Mouse (Mus musculus): ENCODE measurements around the gene Ccdc125. TPM values are rescaled to one million over a fixed set of nuclear protein-coding genes. Genes with fewer than 3 reads are reported as not detected.

Gene Ccdc125
- polyA plus RNA-seq, 1 experiment from 2014 or later = 2.7 TPM

DNA sequence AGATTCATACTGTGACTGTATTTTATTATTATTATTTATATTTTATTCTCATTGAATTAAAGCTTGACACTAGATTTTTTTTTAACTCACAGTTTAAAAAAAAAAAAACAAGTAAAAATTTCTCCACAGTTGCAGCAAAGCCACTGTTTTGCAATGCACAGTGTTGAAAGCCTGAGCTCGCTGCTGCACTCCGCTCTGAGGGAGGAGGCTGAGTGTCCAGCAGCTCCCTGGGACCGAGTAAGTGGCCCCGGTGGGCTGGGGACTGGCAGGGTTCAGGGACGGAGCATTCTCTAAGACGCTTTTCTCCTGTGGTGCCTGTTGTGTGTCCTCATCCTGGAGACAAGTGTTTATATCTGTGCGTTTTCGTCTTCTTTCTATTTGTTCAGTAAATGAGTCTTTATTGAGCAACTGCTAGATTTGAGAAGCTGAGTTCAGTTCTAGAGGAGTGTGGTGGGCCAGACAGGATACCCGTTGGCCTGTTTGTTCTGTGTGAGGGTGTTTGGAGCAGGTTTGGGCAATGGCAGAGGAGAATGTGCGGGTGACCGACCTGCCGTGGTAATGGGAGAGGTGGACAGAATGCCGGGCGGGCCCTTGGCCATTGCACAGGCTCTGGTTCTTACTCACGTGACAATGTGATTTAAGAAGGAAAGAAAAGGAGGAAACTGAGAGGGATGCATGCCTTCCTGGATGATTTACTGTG is 6.6 kb downstream of the Ccdc125 start:
- no peak overlapping the region for H3K27ac ChIP-seq (replicated peaks)
- H3K27me3 ChIP-seq (ENCODE audit: low read depth, poor library complexity, severe bottlenecking) = no peaks in the 10 kb centered on the region
- WGBS = 86% methylated on average over 15 of the region's 15 CpGs

GRCm38 (mm10) chr13:100681615-100682014 is 12.1 kb downstream of the Ccdc125 start:
- Histone ChIP-seq H3K4me3 (no peak overlapping the region), H3K4me1 (no peaks in the 10 kb centered on the region), H3K36me3 (no peaks in the 10 kb centered on the region), H3K9me3 (replicated peaks) (no peaks in the 10 kb centered on the region), H3K27me3 (ENCODE audit: low read depth, poor library complexity, severe bottlenecking) (no peaks in the 10 kb centered on the region), H3K27ac (replicated peaks) (no peak overlapping the region)
- 89% methylated on average over 8 of the region's 8 CpGs for WGBS
- no peak for DNase-seq (ENCODE audit: low spot score)

More for the DNA sequence above, 6.6 kb downstream of the Ccdc125 start:
- no peaks in the 10 kb centered on the region for H3K9me3 ChIP-seq (replicated peaks)
- DNase-seq (ENCODE audit: low spot score) = no peak
- no peaks in the 10 kb centered on the region for H3K4me1 ChIP-seq
- no peaks in the 10 kb centered on the region for H3K36me3 ChIP-seq
- H3K4me3 ChIP-seq = no peak overlapping the region

DNA sequence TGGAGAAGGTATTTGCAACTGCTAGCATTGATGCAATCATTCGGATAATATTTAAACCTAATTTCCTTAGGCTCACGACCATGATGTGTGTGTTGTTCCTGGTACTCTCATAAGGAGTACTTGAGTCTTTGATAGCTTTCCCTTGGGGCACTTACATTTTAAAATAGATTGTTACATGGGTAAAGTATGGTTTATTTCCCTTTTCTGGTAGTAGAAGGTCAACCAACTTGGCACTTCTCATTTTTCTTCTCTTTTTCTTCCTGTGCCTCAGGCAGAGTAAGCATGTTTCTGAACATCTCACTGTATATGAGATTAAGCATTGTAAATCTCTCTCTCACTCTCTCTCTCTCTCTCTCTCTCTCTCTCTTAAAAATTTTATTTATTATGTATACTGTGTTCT is 13.3 kb downstream of the Ccdc125 start:
- Histone ChIP-seq H3K27ac (replicated peaks) (no peak overlapping the region), H3K4me1 (no peaks in the 10 kb centered on the region), H3K27me3 (ENCODE audit: low read depth, poor library complexity, severe bottlenecking) (no peaks in the 10 kb centered on the region), H3K4me3 (no peak overlapping the region), H3K36me3 (no peaks in the 10 kb centered on the region), H3K9me3 (replicated peaks) (no peaks in the 10 kb centered on the region)
- WGBS = 89% methylated on average over 2 of the region's 2 CpGs
- DNase-seq (ENCODE audit: low spot score) = no peak

- H3K36me3 ChIP-seq = no peaks in the 10 kb centered on the region
- no peak for DNase-seq (ENCODE audit: low spot score)
- H3K4me3 ChIP-seq = no peak overlapping the region
- no peaks in the 10 kb centered on the region for H3K9me3 ChIP-seq (replicated peaks)
- H3K27me3 ChIP-seq (ENCODE audit: low read depth, poor library complexity, severe bottlenecking) = no peaks in the 10 kb centered on the region
- H3K4me1 ChIP-seq = no peaks in the 10 kb centered on the region
- H3K27ac ChIP-seq (replicated peaks) = no peak overlapping the region
- WGBS = 67% methylated on average over 2 of the region's 2 CpGs
Observed at GRCm38 (mm10) chr13:100684355-100684754, 14.8 kb downstream of the Ccdc125 start.

DNA sequence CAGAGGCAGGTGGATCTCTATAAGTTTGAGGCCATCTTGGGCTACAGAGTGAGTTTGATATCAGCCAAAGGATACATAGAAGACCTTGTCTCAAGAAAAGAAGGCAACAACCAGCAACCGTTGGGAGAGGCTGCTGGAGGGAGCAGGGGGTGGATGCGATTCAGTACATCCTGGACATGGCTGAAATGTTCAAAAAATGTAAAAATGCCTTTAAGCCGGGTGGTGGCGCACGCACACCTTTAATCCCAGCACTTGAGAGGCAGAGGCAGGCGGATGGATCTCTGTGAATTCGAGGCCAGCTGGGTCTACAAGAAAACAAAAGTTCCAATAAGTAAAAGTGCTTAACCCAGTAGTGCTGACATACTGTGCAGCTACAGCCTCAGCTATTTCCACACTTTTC is 18.0 kb downstream of the Ccdc125 start:
- Histone ChIP-seq H3K27ac (replicated peaks) (no peak overlapping the region), H3K4me3 (no peak overlapping the region), H3K27me3 (ENCODE audit: low read depth, poor library complexity, severe bottlenecking) (no peaks in the 10 kb centered on the region), H3K36me3 (no peaks in the 10 kb centered on the region), H3K4me1 (no peaks in the 10 kb centered on the region), H3K9me3 (replicated peaks) (no peaks in the 10 kb centered on the region)
- 67% methylated on average over 7 of the region's 7 CpGs for WGBS
- no peak for DNase-seq (ENCODE audit: low spot score)

DNA sequence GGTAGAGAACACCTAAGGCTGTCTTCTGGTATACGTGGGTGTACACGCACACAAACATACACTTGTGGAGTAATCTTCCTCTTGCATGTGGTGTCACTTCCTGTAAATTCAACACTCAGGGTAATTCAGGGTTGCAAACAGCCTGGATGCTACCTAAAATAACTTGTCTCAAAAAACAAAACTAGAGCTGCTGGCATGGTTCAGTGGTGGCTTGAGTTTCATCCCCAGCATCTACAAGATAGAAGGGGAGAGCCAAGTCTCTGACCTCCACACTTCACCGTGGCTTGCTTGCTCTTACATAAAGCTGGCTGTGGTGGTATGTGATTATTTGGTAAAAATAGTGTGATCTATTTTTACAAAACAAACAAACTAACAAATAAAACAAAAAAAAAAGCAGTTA is 28.0 kb downstream of the Ccdc125 start:
- H3K4me3 ChIP-seq = no peak overlapping the region
- no peaks in the 10 kb centered on the region for H3K4me1 ChIP-seq
- H3K9me3 ChIP-seq (replicated peaks) = no peaks in the 10 kb centered on the region
- DNase-seq (ENCODE audit: low spot score) = no peak
- H3K27me3 ChIP-seq (ENCODE audit: low read depth, poor library complexity, severe bottlenecking) = no peaks in the 10 kb centered on the region
- WGBS = 97% methylated on average over 3 of the region's 3 CpGs
- no peak overlapping the region for H3K27ac ChIP-seq (replicated peaks)
- H3K36me3 ChIP-seq = peaks cover 70% of the 10 kb centered on the region

DNA sequence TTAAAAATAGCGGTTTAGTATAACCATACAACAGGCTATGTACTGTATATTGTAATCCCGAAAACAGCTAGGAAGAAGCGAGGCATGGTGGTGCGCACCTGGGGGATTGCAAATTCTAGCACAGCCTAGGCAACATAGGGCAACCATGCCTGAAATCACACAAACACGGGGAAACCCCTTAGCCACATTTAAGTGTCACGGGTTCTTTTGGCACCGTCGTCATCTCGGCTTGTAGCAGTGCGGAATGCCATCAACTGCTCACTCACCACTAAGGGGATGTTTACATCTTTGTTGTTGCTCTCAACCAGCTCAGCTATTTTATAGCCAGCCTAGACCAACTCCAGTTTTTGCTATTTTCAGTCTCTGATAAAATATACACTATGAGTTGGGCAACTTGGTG is 29.3 kb downstream of the Ccdc125 start:
- no peak for DNase-seq (ENCODE audit: low spot score)
- Histone ChIP-seq H3K4me1 (no peaks in the 10 kb centered on the region), H3K9me3 (replicated peaks) (no peaks in the 10 kb centered on the region), H3K4me3 (no peak overlapping the region), H3K27me3 (ENCODE audit: low read depth, poor library complexity, severe bottlenecking) (no peaks in the 10 kb centered on the region), H3K36me3 (peaks cover 84% of the 10 kb centered on the region), H3K27ac (replicated peaks) (no peak overlapping the region)
- 97% methylated on average over 10 of the region's 10 CpGs for WGBS

DNA sequence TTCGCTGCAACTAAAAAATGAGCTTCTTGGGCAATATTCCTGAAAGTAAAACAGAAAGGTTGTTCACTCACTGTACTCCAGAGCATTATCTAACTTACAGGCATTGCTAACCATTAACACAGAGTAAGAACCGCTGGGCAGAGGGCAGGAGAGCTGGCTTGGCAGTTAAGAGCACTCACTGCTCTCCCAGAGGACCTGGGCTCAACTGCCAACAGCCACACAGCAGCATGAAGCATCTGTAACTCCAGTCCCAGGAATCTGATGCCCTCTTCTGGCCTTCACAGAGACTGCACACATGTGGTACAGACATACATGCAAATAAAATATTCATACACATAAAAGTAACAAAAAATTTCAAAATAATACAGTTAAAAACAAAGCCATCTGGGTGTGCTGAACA is 34.0 kb downstream of the Ccdc125 start:
- no peak for DNase-seq (ENCODE audit: low spot score)
- no peaks in the 10 kb centered on the region for H3K27me3 ChIP-seq (ENCODE audit: low read depth, poor library complexity, severe bottlenecking)

GRCm38 (mm10) chr13:100706206-100706605 is 36.7 kb downstream of the Ccdc125 start:
- Histone ChIP-seq H3K4me3 (no peak overlapping the region), H3K27me3 (ENCODE audit: low read depth, poor library complexity, severe bottlenecking) (no peaks in the 10 kb centered on the region), H3K4me1 (no peaks in the 10 kb centered on the region), H3K27ac (replicated peaks) (no peak overlapping the region), H3K36me3 (peaks cover 98% of the 10 kb centered on the region), H3K9me3 (replicated peaks) (no peaks in the 10 kb centered on the region)
- WGBS = 95% methylated on average over 7 of the region's 7 CpGs
- no peak for DNase-seq (ENCODE audit: low spot score)

More for the DNA sequence above, 34.0 kb downstream of the Ccdc125 start:
- H3K9me3 ChIP-seq (replicated peaks) = no peaks in the 10 kb centered on the region
- peaks cover 98% of the 10 kb centered on the region for H3K36me3 ChIP-seq
- H3K4me1 ChIP-seq = no peaks in the 10 kb centered on the region
- H3K27ac ChIP-seq (replicated peaks) = no peak overlapping the region
- H3K4me3 ChIP-seq = no peak overlapping the region
- WGBS = 95% methylated on average over 2 of the region's 2 CpGs

GRCm38 (mm10) chr13:100715467-100715866 is 46.0 kb downstream of the Ccdc125 start:
- DNase-seq (ENCODE audit: low spot score) = no peak
- Histone ChIP-seq H3K36me3 (peaks cover 96% of the 10 kb centered on the region), H3K4me3 (no peak overlapping the region), H3K27ac (replicated peaks) (no peak overlapping the region), H3K27me3 (ENCODE audit: low read depth, poor library complexity, severe bottlenecking) (no peaks in the 10 kb centered on the region), H3K4me1 (no peaks in the 10 kb centered on the region), H3K9me3 (replicated peaks) (no peaks in the 10 kb centered on the region)
- 92% methylated on average over 6 of the region's 6 CpGs for WGBS

- WGBS = 88% methylated on average over 5 of the region's 5 CpGs
- DNase-seq (ENCODE audit: low spot score) = no peak
Observed at GRCm38 (mm10) chr13:100721656-100722055, 52.1 kb downstream of the Ccdc125 start.

DNA sequence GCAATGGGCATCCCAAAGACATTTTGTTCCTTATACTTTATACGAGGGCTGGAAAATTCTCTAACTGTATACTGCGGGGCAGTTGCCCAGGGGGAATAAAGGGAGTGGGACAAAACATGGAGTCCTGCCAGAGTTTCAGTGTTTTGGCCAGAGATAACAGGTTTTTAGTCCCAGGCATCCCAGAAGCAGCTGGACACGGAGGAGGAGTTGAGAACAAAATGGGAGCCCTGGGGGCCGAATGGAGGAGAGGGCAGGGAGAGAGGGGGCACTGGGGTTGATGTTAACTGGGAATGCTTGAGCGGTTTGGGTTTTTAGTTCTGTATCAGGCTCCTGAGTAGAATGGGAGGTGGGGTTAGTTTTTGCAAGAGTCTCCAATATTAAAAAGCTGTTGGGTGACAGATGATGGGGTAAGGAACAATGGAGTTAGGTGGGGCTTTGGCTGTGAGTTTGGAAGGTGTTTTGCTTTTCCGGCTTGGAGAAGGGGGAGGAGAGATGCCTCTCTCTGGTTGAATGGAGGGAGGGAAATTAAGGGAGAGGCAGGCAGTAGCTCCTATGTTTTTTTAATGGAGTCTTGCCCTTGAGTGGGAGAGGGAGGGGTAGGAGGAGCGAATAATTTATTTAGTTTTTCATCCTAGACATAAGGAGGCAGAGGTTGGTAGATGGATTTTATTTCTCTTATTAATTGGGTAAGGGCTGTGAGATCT is 54.7 kb downstream of the Ccdc125 start:
- Histone ChIP-seq H3K4me1 (peaks cover 6% of the 10 kb centered on the region), H3K27ac (replicated peaks) (no peak overlapping the region), H3K9me3 (replicated peaks) (no peaks in the 10 kb centered on the region), H3K4me3 (no peak overlapping the region), H3K36me3 (peaks cover 90% of the 10 kb centered on the region), H3K27me3 (ENCODE audit: low read depth, poor library complexity, severe bottlenecking) (no peaks in the 10 kb centered on the region)
- WGBS = 88% methylated on average over 7 of the region's 7 CpGs
- no peak for DNase-seq (ENCODE audit: low spot score)

More at GRCm38 (mm10) chr13:100721656-100722055, 52.1 kb downstream of the Ccdc125 start:
- no peak overlapping the region for H3K27ac ChIP-seq (replicated peaks)
- no peaks in the 10 kb centered on the region for H3K9me3 ChIP-seq (replicated peaks)
- peaks cover 89% of the 10 kb centered on the region for H3K36me3 ChIP-seq
- no peaks in the 10 kb centered on the region for H3K27me3 ChIP-seq (ENCODE audit: low read depth, poor library complexity, severe bottlenecking)
- no peak overlapping the region for H3K4me3 ChIP-seq
- no peaks in the 10 kb centered on the region for H3K4me1 ChIP-seq

GRCm38 (mm10) chr13:100725194-100725593 is 55.7 kb downstream of the Ccdc125 start:
- no peak overlapping the region for H3K4me3 ChIP-seq
- no peaks in the 10 kb centered on the region for H3K9me3 ChIP-seq (replicated peaks)
- 90% methylated on average over 10 of the region's 10 CpGs for WGBS
- DNase-seq (ENCODE audit: low spot score) = no peak
- peaks cover 82% of the 10 kb centered on the region for H3K36me3 ChIP-seq
- H3K27ac ChIP-seq (replicated peaks) = no peak overlapping the region
- H3K27me3 ChIP-seq (ENCODE audit: low read depth, poor library complexity, severe bottlenecking) = no peaks in the 10 kb centered on the region
- H3K4me1 ChIP-seq = peaks cover 16% of the 10 kb centered on the region

All from midbrain, embryonic 10.5 days (tissue).